Comparison of ENCODE assay signal across 8 mouse cellular contexts in the genomic region with DNA sequence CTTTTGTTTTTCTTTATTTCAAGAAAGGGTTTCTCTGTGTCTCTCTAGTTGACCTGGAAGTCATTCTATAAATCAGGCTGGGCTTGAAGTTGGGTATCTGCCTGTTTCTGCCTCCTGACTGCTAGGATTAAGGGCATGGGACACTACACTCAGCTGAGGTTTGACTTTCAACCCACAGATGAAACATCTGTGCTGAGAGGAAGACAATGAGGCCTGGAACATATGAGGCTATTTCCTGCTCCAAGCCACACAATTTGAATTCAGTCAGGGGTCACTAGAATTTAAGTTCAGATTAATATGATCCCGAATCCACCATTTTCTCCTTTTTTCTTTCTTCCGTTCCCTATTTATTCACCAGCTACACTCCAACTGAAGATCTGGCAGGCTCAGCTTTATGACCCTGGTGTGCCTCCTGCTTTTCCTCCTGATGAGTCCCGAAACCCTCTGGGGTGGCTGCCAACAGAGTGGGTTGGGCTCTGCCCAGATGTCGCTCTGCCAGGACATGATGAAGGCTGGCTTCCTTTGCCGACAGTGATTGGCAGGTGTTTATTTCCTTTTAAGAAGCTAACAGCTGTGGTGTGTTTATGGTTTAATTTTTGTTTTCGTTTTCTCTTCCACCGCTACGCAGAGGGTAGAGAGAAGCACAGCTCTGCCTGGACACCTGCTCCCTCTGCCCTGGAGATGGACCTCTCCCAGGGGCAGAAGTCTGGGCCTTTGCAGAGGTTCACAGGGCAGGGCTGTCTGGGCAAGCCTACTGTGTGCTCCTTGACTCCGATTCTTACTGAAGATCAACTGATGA. TPM values are rescaled to one million over a fixed set of nuclear protein-coding genes. Genes with fewer than 3 reads are reported as not detected.
DNase-seq lines count a peak whose midpoint lies in the region; ATAC-seq and TF ChIP-seq lines count a peak whose summit lies in the region.

No protein-coding gene starts in this region.

- DNase-seq in CD4-positive, CD25-positive, alpha-beta regulatory T cell, adult 2 months (ENCODE audit: low read depth, low spot score): peak; percentile 59
- peak; percentile 73 for DNase-seq in lung, postnatal 0 days (ENCODE audit: low spot score)
- peak; percentile 53 for DNase-seq in thymus, adult 2 months

- TF ChIP-seq CTCF in lung, postnatal 0 days (IDR thresholded peaks at IDR 0.05): no peak
- TF ChIP-seq CTCF in thymus, adult 2 months (IDR thresholded peaks at IDR 0.05; ENCODE audit: borderline replicate concordance, control insufficient read depth, extremely low read depth, insufficient read depth, low read length, poor library complexity): no peak

- no peaks in the 10 kb centered on the region for H3K9me3 ChIP-seq in hindbrain, embryonic 12.5 days (replicated peaks)
- H3K9me3 ChIP-seq in hindbrain, embryonic 16.5 days (ENCODE audit: control insufficient read depth, low read length): no peaks in the 10 kb centered on the region
- H3K9me3 ChIP-seq in hindbrain, embryonic 13.5 days: no peaks in the 10 kb centered on the region
- no peaks in the 10 kb centered on the region for H3K9me3 ChIP-seq in lung, postnatal 0 days (ENCODE audit: low read length)
- H3K9me3 ChIP-seq in liver, embryonic 12.5 days (replicated peaks): no peaks in the 10 kb centered on the region

- ATAC-seq in hindbrain, embryonic 12.5 days (ENCODE audit: low FRiP score): no peak; the same call in 1 of the 2 replicates
- no peak for ATAC-seq in hindbrain, embryonic 16.5 days
- peak; percentile 80 for ATAC-seq in common myeloid progenitor, adult 5-6 weeks (replicated peaks; ENCODE audit: low read depth, poor library complexity, severe bottlenecking)
- no peak; the same call in 1 of the 2 replicates for ATAC-seq in hindbrain, embryonic 13.5 days (ENCODE audit: low FRiP score)
- ATAC-seq in lung, postnatal 0 days: peak; percentile 84
- ATAC-seq in liver, embryonic 12.5 days: no peak

- H3K4me1 ChIP-seq in hindbrain, embryonic 12.5 days: peaks cover 6% of the 10 kb centered on the region
- H3K4me1 ChIP-seq in hindbrain, embryonic 16.5 days (ENCODE audit: control insufficient read depth, insufficient read depth, low read depth, low read length): peaks cover 2% of the 10 kb centered on the region; the same call in 1 of the 2 replicates
- H3K4me1 ChIP-seq in hindbrain, embryonic 13.5 days (replicated peaks): peaks cover 19% of the 10 kb centered on the region
- peaks cover under 1% of the 10 kb centered on the region; the same call in 1 of the 2 replicates for H3K4me1 ChIP-seq in lung, postnatal 0 days (ENCODE audit: insufficient read depth, low read depth, low read length)
- H3K4me1 ChIP-seq in thymus, adult 2 months (replicated peaks; ENCODE audit: control insufficient read depth, insufficient read depth, low read length): peaks cover 31% of the 10 kb centered on the region
- no peaks in the 10 kb centered on the region for H3K4me1 ChIP-seq in liver, embryonic 12.5 days

- H3K4me3 ChIP-seq in hindbrain, embryonic 12.5 days: no peak overlapping the region
- H3K4me3 ChIP-seq in hindbrain, embryonic 16.5 days (ENCODE audit: low read length): no peak overlapping the region
- H3K4me3 ChIP-seq in hindbrain, embryonic 13.5 days: no peak overlapping the region
- H3K4me3 ChIP-seq in lung, postnatal 0 days (ENCODE audit: low read depth, low read length): no peak overlapping the region
- H3K4me3 ChIP-seq in thymus, adult 2 months (ENCODE audit: control insufficient read depth, insufficient read depth, low read length): peak overlapping the region; percentile 34
- no peak overlapping the region for H3K4me3 ChIP-seq in liver, embryonic 12.5 days

- no peak overlapping the region for H3K9ac ChIP-seq in hindbrain, embryonic 12.5 days
- no peak overlapping the region for H3K9ac ChIP-seq in hindbrain, embryonic 16.5 days (ENCODE audit: low read depth, low read length)
- H3K9ac ChIP-seq in hindbrain, embryonic 13.5 days: no peak overlapping the region
- H3K9ac ChIP-seq in lung, postnatal 0 days (replicated peaks; ENCODE audit: low read depth): no peak overlapping the region
- H3K9ac ChIP-seq in liver, embryonic 12.5 days: no peak overlapping the region

- H3K4me2 ChIP-seq in hindbrain, embryonic 12.5 days (replicated peaks): no peak overlapping the region
- no peak overlapping the region for H3K4me2 ChIP-seq in hindbrain, embryonic 16.5 days (ENCODE audit: low read length)
- H3K4me2 ChIP-seq in hindbrain, embryonic 13.5 days: no peak overlapping the region
- H3K4me2 ChIP-seq in lung, postnatal 0 days (replicated peaks; ENCODE audit: low read depth, low read length): no peak overlapping the region
- no peak overlapping the region for H3K4me2 ChIP-seq in liver, embryonic 12.5 days

- WGBS in hindbrain, embryonic 12.5 days: 50% methylated on average over 9 of the region's 9 CpGs
- 31% methylated on average over 9 of the region's 9 CpGs for WGBS in hindbrain, embryonic 16.5 days
- WGBS in hindbrain, embryonic 13.5 days: 40% methylated on average over 9 of the region's 9 CpGs
- 33% methylated on average over 9 of the region's 9 CpGs for WGBS in lung, postnatal 0 days
- WGBS in thymus, adult 2 months: 8% methylated on average over 9 of the region's 9 CpGs
- WGBS in liver, embryonic 12.5 days (ENCODE audit: insufficient replicate concordance): 66% methylated on average over 9 of the region's 9 CpGs

- peak; percentile 97 for TF ChIP-seq EP300 in lung, postnatal 0 days (IDR thresholded peaks at IDR 0.05)

- peak overlapping the region; percentile 52; the same call in 1 of the 2 replicates for H3K27ac ChIP-seq in hindbrain, embryonic 12.5 days
- H3K27ac ChIP-seq in hindbrain, embryonic 16.5 days (ENCODE audit: low read depth, low read length): no peak overlapping the region; the same call in 1 of the 2 replicates
- H3K27ac ChIP-seq in hindbrain, embryonic 13.5 days: peak overlapping the region; percentile 67
- peak overlapping the region; percentile 39 for H3K27ac ChIP-seq in lung, postnatal 0 days (ENCODE audit: low read length)
- peak overlapping the region; percentile 88 for H3K27ac ChIP-seq in thymus, adult 2 months (ENCODE audit: control insufficient read depth, insufficient read depth, low read length)
- no peak overlapping the region for H3K27ac ChIP-seq in liver, embryonic 12.5 days

- TF ChIP-seq POLR2A in thymus, adult 2 months (IDR thresholded peaks at IDR 0.05; ENCODE audit: control insufficient read depth, extremely low read depth, insufficient read depth, low read length, poor library complexity): no peak

- no peaks in the 10 kb centered on the region for H3K27me3 ChIP-seq in hindbrain, embryonic 12.5 days
- no peaks in the 10 kb centered on the region for H3K27me3 ChIP-seq in hindbrain, embryonic 16.5 days (replicated peaks; ENCODE audit: control insufficient read depth, insufficient read depth, low read length)
- 0 out of 2 replicates have a peak, but pooled peaks cover 2% of the 10 kb centered on the region for H3K27me3 ChIP-seq in hindbrain, embryonic 13.5 days
- no peaks in the 10 kb centered on the region for H3K27me3 ChIP-seq in lung, postnatal 0 days (replicated peaks; ENCODE audit: insufficient read depth, low read length)
- H3K27me3 ChIP-seq in thymus, adult 2 months (ENCODE audit: control insufficient read depth, insufficient read depth, low read length): no peaks in the 10 kb centered on the region
- no peaks in the 10 kb centered on the region for H3K27me3 ChIP-seq in liver, embryonic 12.5 days (replicated peaks)

- H3K36me3 ChIP-seq in hindbrain, embryonic 12.5 days: no peaks in the 10 kb centered on the region
- H3K36me3 ChIP-seq in hindbrain, embryonic 16.5 days (ENCODE audit: control insufficient read depth, insufficient read depth, low read length): no peaks in the 10 kb centered on the region
- H3K36me3 ChIP-seq in hindbrain, embryonic 13.5 days: no peaks in the 10 kb centered on the region
- no peaks in the 10 kb centered on the region for H3K36me3 ChIP-seq in lung, postnatal 0 days (ENCODE audit: insufficient read depth, low read length)
- H3K36me3 ChIP-seq in thymus, adult 2 months (ENCODE audit: control insufficient read depth, insufficient read depth, low read length): no peaks in the 10 kb centered on the region
- H3K36me3 ChIP-seq in liver, embryonic 12.5 days: no peaks in the 10 kb centered on the region

RNA-seq across cellular contexts. Expression of a gene that starts 55.3 kb away (rescaled TPM):
- polyA plus RNA-seq in hindbrain, embryonic 12.5 days (2016; fragmentation: Nextera tagmentation; extraction: Ambion mirVana): 142 and 180 TPM in 2 replicates
- 74.7 and 123 TPM in 2 replicates for polyA plus RNA-seq in hindbrain, embryonic 16.5 days (2015; fragmentation: Nextera tagmentation; extraction: Ambion mirVana)
- 2.6 and 4.6 TPM in 2 replicates for total RNA-seq in common myeloid progenitor, adult 5-6 weeks (2017)
- polyA plus RNA-seq in hindbrain, embryonic 13.5 days (2015; fragmentation: Nextera tagmentation; extraction: Ambion mirVana): 109 and 110 TPM in 2 replicates
- 14.8 and 21.1 TPM in 2 replicates for polyA plus RNA-seq in lung, postnatal 0 days (2015; fragmentation: Nextera tagmentation; extraction: Ambion mirVana)
- 444 and 462 TPM in 2 replicates for polyA plus RNA-seq in thymus, adult 2 months (2012; rRNA removed)
- polyA plus RNA-seq in liver, embryonic 12.5 days (2016; fragmentation: Nextera tagmentation; extraction: Ambion mirVana): 2.6 and 3.2 TPM in 2 replicates

Comparison
In these comparisons a context has a peak if more than half of its experiments do, and no peak if none do; other contexts are left out.
1. H3K27ac ChIP-seq: peak in hindbrain, embryonic 12.5 days (single experiment), hindbrain, embryonic 13.5 days (single experiment), lung, postnatal 0 days (single experiment) and thymus, adult 2 months (single experiment); none in hindbrain, embryonic 16.5 days (single experiment) and liver, embryonic 12.5 days (single experiment).
2. ATAC-seq: peak in common myeloid progenitor, adult 5-6 weeks (single experiment) and lung, postnatal 0 days (single experiment); none in hindbrain, embryonic 12.5 days (single experiment), hindbrain, embryonic 16.5 days (single experiment), hindbrain, embryonic 13.5 days (single experiment) and liver, embryonic 12.5 days (single experiment).
3. Peak in every context shown above with its lines, with median percentiles within 50 percentile points of each other: DNase-seq.